In genomic region chr3:85599526-85599925, GRCm38 (mm10) we compare ENCODE assay signal across 18 mouse cellular contexts. TPM values are rescaled to one million over a fixed set of nuclear protein-coding genes. Genes with fewer than 3 reads are reported as not detected.
A peak's percentile ranks its signal among the peaks of the same experiment; 100 is the strongest.
DNase-seq lines count a peak whose midpoint lies in the region; ATAC-seq lines count a peak whose summit lies in the region.
"Had no signal": no experiment of that assay in that cellular context is flagged by ENCODE, and none has a peak within 500 bp of the region (broad histone marks: within the 10 kb centered on the region; RNA-seq: fewer than 3 reads in every experiment).

No protein-coding gene starts in this region.

- no peaks in the 10 kb centered on the region for H3K9me3 ChIP-seq in hindbrain, embryonic 14.5 days (ENCODE audit: control insufficient read depth, low read length)
- H3K9me3 ChIP-seq in hindbrain, embryonic 10.5 days = no peaks in the 10 kb centered on the region
- H3K9me3 ChIP-seq: embryonic facial prominence, embryonic 10.5 days; forebrain, embryonic 13.5 days; heart, embryonic 15.5 days; hindbrain, embryonic 15.5 days had no signal

- ATAC-seq in cerebellum, adult (ENCODE audit: insufficient number of reproducible peaks, low FRiP score, low TSS enrichment) = 0 out of 2 replicates have a peak, but pooled peaks have one; percentile 24
- ATAC-seq in hindbrain, embryonic 14.5 days (ENCODE audit: low FRiP score) = no peak
- ATAC-seq: forebrain, embryonic 13.5 days; forebrain, postnatal 0 days; intestine, embryonic 16.5 days had no signal

- no peak for DNase-seq in cerebellum, postnatal 14 days
- no peak for DNase-seq in hindbrain, embryonic 14.5 days (ENCODE audit: low spot score)
- DNase-seq in hindbrain, embryonic 10.5 days (ENCODE audit: low spot score) = no peak
- DNase-seq in adrenal gland, postnatal 14 days = peak; percentile 17
- no peak for DNase-seq in left cerebral cortex, adult 8-10 months (ENCODE audit: low spot score in 2 of 2)
- DNase-seq: cerebellum, adult 11-12 months; forebrain, postnatal 0 days; gastrocnemius, postnatal 14 days; heart, adult 2 months; heart, postnatal 14 days; kidney, adult 2 months had no signal

- H3K4me2 ChIP-seq in hindbrain, embryonic 14.5 days (replicated peaks) = no peak overlapping the region
- H3K4me2 ChIP-seq: forebrain, embryonic 13.5 days; heart, embryonic 11.5 days; heart, embryonic 15.5 days; hindbrain, embryonic 15.5 days had no signal

- H3K27me3 ChIP-seq in hindbrain, embryonic 14.5 days (ENCODE audit: control insufficient read depth, insufficient read depth, low read length) = no peaks in the 10 kb centered on the region
- H3K27me3 ChIP-seq in hindbrain, embryonic 10.5 days (ENCODE audit: insufficient read depth, poor library complexity, severe bottlenecking) = no peaks in the 10 kb centered on the region
- H3K27me3 ChIP-seq: forebrain, embryonic 13.5 days; heart, embryonic 15.5 days; hindbrain, embryonic 15.5 days had no signal

- H3K4me3 ChIP-seq in hindbrain, embryonic 14.5 days (replicated peaks; ENCODE audit: low read length) = no peak overlapping the region
- H3K4me3 ChIP-seq in hindbrain, embryonic 10.5 days = no peak overlapping the region
- H3K4me3 ChIP-seq: embryonic facial prominence, embryonic 10.5 days; forebrain, embryonic 13.5 days; heart, adult 2 months; heart, embryonic 15.5 days; hindbrain, embryonic 15.5 days had no signal

- H3K4me1 ChIP-seq in hindbrain, embryonic 14.5 days (replicated peaks; ENCODE audit: control insufficient read depth, insufficient read depth, low read length) = 0 out of 2 replicates have a peak, but pooled peaks cover 4% of the 10 kb centered on the region
- H3K4me1 ChIP-seq in hindbrain, embryonic 10.5 days (replicated peaks) = peaks cover 11% of the 10 kb centered on the region

- 0 out of 2 replicates have a peak overlapping the region, but pooled peaks have one; percentile 20 for H3K27ac ChIP-seq in hindbrain, embryonic 14.5 days
- no peak overlapping the region for H3K27ac ChIP-seq in hindbrain, embryonic 10.5 days
- H3K27ac ChIP-seq: embryonic facial prominence, embryonic 10.5 days; forebrain, embryonic 13.5 days; heart, adult 2 months; heart, embryonic 15.5 days; hindbrain, embryonic 15.5 days had no signal

- WGBS in hindbrain, embryonic 14.5 days = 87% methylated on average over 3 of the region's 3 CpGs
- 89% methylated on average over 3 of the region's 3 CpGs for WGBS in hindbrain, embryonic 10.5 days

- H3K9ac ChIP-seq in hindbrain, embryonic 14.5 days = no peak overlapping the region
- H3K9ac ChIP-seq: forebrain, embryonic 13.5 days; forebrain, postnatal 0 days; heart, embryonic 15.5 days; hindbrain, embryonic 15.5 days had no signal

- no peaks in the 10 kb centered on the region for H3K36me3 ChIP-seq in hindbrain, embryonic 14.5 days (replicated peaks; ENCODE audit: control insufficient read depth, insufficient read depth)
- no peaks in the 10 kb centered on the region for H3K36me3 ChIP-seq in hindbrain, embryonic 10.5 days
- H3K36me3 ChIP-seq: embryonic facial prominence, embryonic 10.5 days; heart, embryonic 15.5 days; hindbrain, embryonic 15.5 days had no signal

RNA-seq across cellular contexts. Expression of gene Gatb, which starts 25.6 kb away (rescaled TPM):
- polyA plus RNA-seq in hindbrain, embryonic 14.5 days (2014; fragmentation: Nextera tagmentation; extraction: Ambion mirVana) = 20.2 and 21.6 TPM in 2 replicates
- 23.2 and 26.3 TPM in 2 replicates for polyA plus RNA-seq in hindbrain, embryonic 10.5 days (2016; fragmentation: Nextera tagmentation; extraction: Ambion mirVana)
- 35.6 and 45.1 TPM in 2 replicates for total RNA-seq in adrenal gland, postnatal 14 days (2021)
- 10 to 100 TPM; 19.2 to 30.9 (median 24.2) TPM for total RNA-seq in left cerebral cortex, adult 8-10 months (2022)
